Mouse (Mus musculus): ENCODE measurements around the gene Aqp6. TPM values are rescaled to one million over a fixed set of nuclear protein-coding genes. Genes with fewer than 3 reads are reported as not detected.

Aqp6 gene
- polyA plus RNA-seq, 1 experiment from 2014 or later = not detected

GRCm38 (mm10) chr15:99586525-99586924 is 14.7 kb upstream of the Aqp6 start:
- H3K4me1 ChIP-seq = peaks cover 28% of the 10 kb centered on the region
- no peak overlapping the region for H3K4me3 ChIP-seq (replicated peaks)
- WGBS = 81% methylated on average over 3 of the region's 3 CpGs
- no peak overlapping the region for H3K9ac ChIP-seq
- ATAC-seq (ENCODE audit: insufficient read depth, low FRiP score, low read depth) = no peak
- H3K4me2 ChIP-seq = no peak overlapping the region
- H3K36me3 ChIP-seq = no peaks in the 10 kb centered on the region
- H3K27ac ChIP-seq = no peak overlapping the region
- H3K27me3 ChIP-seq (replicated peaks) = peaks cover 96% of the 10 kb centered on the region
- H3K9me3 ChIP-seq = no peaks in the 10 kb centered on the region

GRCm38 (mm10) chr15:99589237-99589636 is 12.0 kb upstream of the Aqp6 start:
- 7% methylated on average over 9 of the region's 9 CpGs for WGBS
- H3K4me1 ChIP-seq = peaks cover 18% of the 10 kb centered on the region
- no peaks in the 10 kb centered on the region for H3K36me3 ChIP-seq
- H3K27ac ChIP-seq = no peak overlapping the region
- no peak overlapping the region for H3K4me3 ChIP-seq (replicated peaks)
- H3K4me2 ChIP-seq = no peak overlapping the region
- ATAC-seq (ENCODE audit: insufficient read depth, low FRiP score, low read depth) = no peak
- no peaks in the 10 kb centered on the region for H3K9me3 ChIP-seq
- H3K9ac ChIP-seq = no peak overlapping the region
- H3K27me3 ChIP-seq (replicated peaks) = peaks cover 100% of the 10 kb centered on the region

GRCm38 (mm10) chr15:99589704-99590103 is 11.5 kb upstream of the Aqp6 start:
- Histone ChIP-seq H3K9ac (no peak overlapping the region), H3K4me3 (replicated peaks) (no peak overlapping the region), H3K27me3 (replicated peaks) (peaks cover 100% of the 10 kb centered on the region), H3K9me3 (no peaks in the 10 kb centered on the region), H3K4me2 (no peak overlapping the region), H3K36me3 (no peaks in the 10 kb centered on the region), H3K4me1 (peaks cover 13% of the 10 kb centered on the region), H3K27ac (no peak overlapping the region)
- ATAC-seq (ENCODE audit: insufficient read depth, low FRiP score, low read depth) = no peak
- 21% methylated on average over 7 of the region's 7 CpGs for WGBS

GRCm38 (mm10) chr15:99590429-99591084 is 10.6 kb upstream of the Aqp6 start, which contains the start of gene Aqp5:
Aqp5 (plus strand) TSS chr15:99590782.
- 2% methylated on average over 51 of the region's 83 CpGs for WGBS
- no peak within 1 kb of the TSS for H3K9ac ChIP-seq
- no peaks in the 10 kb centered on the region for H3K9me3 ChIP-seq
- no peak within 1 kb of the TSS for H3K27ac ChIP-seq
- peaks cover 100% of the 10 kb centered on the region for H3K27me3 ChIP-seq (replicated peaks)
- H3K36me3 ChIP-seq = no peaks in the 10 kb centered on the region
- H3K4me1 ChIP-seq = peaks cover 9% of the 10 kb centered on the region
- peak within 1 kb of the TSS; percentile 79 for H3K4me2 ChIP-seq
- H3K4me3 ChIP-seq (replicated peaks) = peak within 1 kb of the TSS; percentile 38
- 0 out of 2 replicates have a peak, but pooled peaks have one; percentile 43 for ATAC-seq (ENCODE audit: insufficient read depth, low FRiP score, low read depth)

- 63% methylated on average over 8 of the region's 8 CpGs for WGBS
- H3K27me3 ChIP-seq (replicated peaks) = peaks cover 92% of the 10 kb centered on the region
- H3K4me2 ChIP-seq = no peak overlapping the region
- no peaks in the 10 kb centered on the region for H3K9me3 ChIP-seq
- no peak overlapping the region for H3K27ac ChIP-seq
- H3K4me1 ChIP-seq = peaks cover 14% of the 10 kb centered on the region
- H3K9ac ChIP-seq = no peak overlapping the region
- no peaks in the 10 kb centered on the region for H3K36me3 ChIP-seq
- ATAC-seq (ENCODE audit: insufficient read depth, low FRiP score, low read depth) = no peak
- no peak overlapping the region for H3K4me3 ChIP-seq (replicated peaks)
These were observed 9.0 kb upstream of the Aqp6 start for GRCm38 (mm10) chr15:99592177-99592576.

- H3K27me3 ChIP-seq (replicated peaks) = peaks cover 92% of the 10 kb centered on the region
- H3K27ac ChIP-seq = no peak overlapping the region
- ATAC-seq (ENCODE audit: insufficient read depth, low FRiP score, low read depth) = no peak
- H3K4me1 ChIP-seq = peaks cover 14% of the 10 kb centered on the region
- H3K4me3 ChIP-seq (replicated peaks) = no peak overlapping the region
- no peak overlapping the region for H3K9ac ChIP-seq
- H3K9me3 ChIP-seq = no peaks in the 10 kb centered on the region
- no peak overlapping the region for H3K4me2 ChIP-seq
- no peaks in the 10 kb centered on the region for H3K36me3 ChIP-seq
- WGBS = 76% methylated on average over 5 of the region's 5 CpGs
These were observed 8.3 kb upstream of the Aqp6 start for GRCm38 (mm10) chr15:99592877-99593276.

- 73% methylated on average over 10 of the region's 10 CpGs for WGBS
- no peak overlapping the region for H3K4me3 ChIP-seq (replicated peaks)
- H3K27me3 ChIP-seq (replicated peaks) = peaks cover 79% of the 10 kb centered on the region
- no peaks in the 10 kb centered on the region for H3K36me3 ChIP-seq
- H3K4me1 ChIP-seq = peaks cover 14% of the 10 kb centered on the region
- H3K4me2 ChIP-seq = no peak overlapping the region
- H3K9ac ChIP-seq = no peak overlapping the region
- H3K9me3 ChIP-seq = no peaks in the 10 kb centered on the region
- H3K27ac ChIP-seq = no peak overlapping the region
- ATAC-seq (ENCODE audit: insufficient read depth, low FRiP score, low read depth) = no peak
These were observed 6.2 kb upstream of the Aqp6 start for GRCm38 (mm10) chr15:99594951-99595350.

GRCm38 (mm10) chr15:99596056-99596687 is 5.0 kb upstream of the Aqp6 start:
- WGBS = 0% methylated on average over 7 of the region's 7 CpGs
- H3K27me3 ChIP-seq (replicated peaks) = peaks cover 73% of the 10 kb centered on the region

GRCm38 (mm10) chr15:99596841-99597240 is 4.4 kb upstream of the Aqp6 start:
- no peak overlapping the region for H3K4me2 ChIP-seq
- H3K9me3 ChIP-seq = no peaks in the 10 kb centered on the region
- H3K36me3 ChIP-seq = no peaks in the 10 kb centered on the region
- no peak overlapping the region for H3K27ac ChIP-seq
- H3K27me3 ChIP-seq (replicated peaks) = peaks cover 66% of the 10 kb centered on the region
- H3K4me3 ChIP-seq (replicated peaks) = no peak overlapping the region
- no peak for ATAC-seq (ENCODE audit: insufficient read depth, low FRiP score, low read depth)
- H3K4me1 ChIP-seq = peaks cover 6% of the 10 kb centered on the region
- 49% methylated on average over 7 of the region's 7 CpGs for WGBS
- no peak overlapping the region for H3K9ac ChIP-seq

More at GRCm38 (mm10) chr15:99596056-99596687, 5.0 kb upstream of the Aqp6 start:
- H3K4me3 ChIP-seq (replicated peaks) = no peak overlapping the region
- H3K9ac ChIP-seq = no peak overlapping the region
- no peak overlapping the region for H3K27ac ChIP-seq
- no peaks in the 10 kb centered on the region for H3K36me3 ChIP-seq
- ATAC-seq (ENCODE audit: insufficient read depth, low FRiP score, low read depth) = peak; percentile 82
- peaks cover 6% of the 10 kb centered on the region for H3K4me1 ChIP-seq
- no peaks in the 10 kb centered on the region for H3K9me3 ChIP-seq
- H3K4me2 ChIP-seq = no peak overlapping the region

- no peak for ATAC-seq (ENCODE audit: insufficient read depth, low FRiP score, low read depth)
- Histone ChIP-seq H3K9me3 (no peaks in the 10 kb centered on the region), H3K27me3 (replicated peaks) (peaks cover 59% of the 10 kb centered on the region), H3K36me3 (no peaks in the 10 kb centered on the region), H3K4me2 (no peak overlapping the region), H3K4me1 (peaks cover 6% of the 10 kb centered on the region), H3K27ac (no peak overlapping the region), H3K4me3 (replicated peaks) (no peak overlapping the region), H3K9ac (no peak overlapping the region)
- WGBS = 58% methylated on average over 8 of the region's 8 CpGs
These were observed 3.6 kb upstream of the Aqp6 start for GRCm38 (mm10) chr15:99597596-99597995.

GRCm38 (mm10) chr15:99599245-99600070 is 1.7 kb upstream of the Aqp6 start:
- peaks cover 6% of the 10 kb centered on the region for H3K4me1 ChIP-seq
- H3K9ac ChIP-seq = no peak overlapping the region
- 59% methylated on average over 17 of the region's 17 CpGs for WGBS
- peaks cover 40% of the 10 kb centered on the region for H3K27me3 ChIP-seq (replicated peaks)
- no peak overlapping the region for H3K27ac ChIP-seq
- no peaks in the 10 kb centered on the region for H3K9me3 ChIP-seq
- no peaks in the 10 kb centered on the region for H3K36me3 ChIP-seq
- ATAC-seq (ENCODE audit: insufficient read depth, low FRiP score, low read depth) = no peak
- H3K4me3 ChIP-seq (replicated peaks) = no peak overlapping the region
- no peak overlapping the region for H3K4me2 ChIP-seq

- Histone ChIP-seq H3K9ac (no peak overlapping the region), H3K9me3 (no peaks in the 10 kb centered on the region), H3K27me3 (replicated peaks) (peaks cover 25% of the 10 kb centered on the region; the same call in 1 of the 2 replicates), H3K4me2 (no peak overlapping the region), H3K4me3 (replicated peaks) (no peak overlapping the region), H3K27ac (no peak overlapping the region), H3K36me3 (no peaks in the 10 kb centered on the region), H3K4me1 (peaks cover 6% of the 10 kb centered on the region; the same call in 1 of the 2 replicates)
- WGBS = 45% methylated on average over 5 of the region's 5 CpGs
- no peak for ATAC-seq (ENCODE audit: insufficient read depth, low FRiP score, low read depth)
These were observed 572 bp downstream of the Aqp6 start for GRCm38 (mm10) chr15:99601823-99602120.
